Mouse (Mus musculus) G1E (cell line): Measurements from ENCODE around the gene Ap5s1. TPM values are rescaled to one million over a fixed set of nuclear protein-coding genes. Genes with fewer than 3 reads are reported as not detected.

Source experiments
- ATAC-seq: 2 replicates; pipeline ENCODE4 v1.8.0; 2016; ENCODE audit warnings: mild to moderate bottlenecking; ENCODE audit not compliant: insufficient number of reproducible peaks, poor library complexity, low FRiP score, severe bottlenecking; ENCODE audit errors: extremely low read depth
- DNase-seq: peaks from one replicate; pipeline ENCODE4 v3.0.0; 2012; ENCODE audit warnings: low spot score
- H3K27me3 ChIP-seq: 2 replicates; pipeline ENCODE4 v1.6.1; 2012; ENCODE audit warnings: mild to moderate bottlenecking, low read length, inconsistent platforms; ENCODE audit not compliant: insufficient read depth
- H3K36me3 ChIP-seq: replicated peaks from 2 replicates; pipeline ENCODE3; 2012; ENCODE audit warnings: mild to moderate bottlenecking, inconsistent platforms
- H3K4me1 ChIP-seq: 2 replicates; pipeline ENCODE4 v1.6.1; 2012; ENCODE audit warnings: low read depth, low read length, inconsistent platforms, mixed read lengths; ENCODE audit not compliant: insufficient read depth
- H3K4me3 ChIP-seq: 2 replicates; pipeline ENCODE4 v1.5.1; 2012; ENCODE audit warnings: low read depth, mild to moderate bottlenecking, inconsistent platforms, low read length, moderate library complexity, mixed read lengths
- H3K9me3 ChIP-seq: replicated peaks from 2 replicates; pipeline ENCODE4 v1.6.1; 2012; ENCODE audit warnings: inconsistent platforms
- CTCF ChIP-seq: IDR thresholded peaks from 2 replicates; pipeline ENCODE4 v1.5.1; 2012; ENCODE audit warnings: low read depth, low read length, inconsistent platforms, mixed read lengths
- GATA1 ChIP-seq: IDR thresholded peaks from 2 replicates; pipeline ENCODE4 v1.6.1; 2012; ENCODE audit warnings: borderline replicate concordance, low read length, inconsistent platforms, mixed read lengths
- GATA2 ChIP-seq: IDR thresholded peaks from 2 replicates; pipeline ENCODE4 v1.6.1; 2012; ENCODE audit warnings: low read depth, low read length, inconsistent platforms, borderline replicate concordance
- POLR2AphosphoS5 ChIP-seq: IDR thresholded peaks from 2 replicates; pipeline ENCODE4 v1.6.1; 2012; ENCODE audit warnings: low read depth, low read length, inconsistent platforms; ENCODE audit not compliant: insufficient replicate concordance
- TAL1 ChIP-seq: conservative IDR thresholded peaks from 2 replicates; pipeline ENCODE4 v1.6.1; 2012; ENCODE audit warnings: low read depth, low read length, inconsistent platforms, mixed read lengths
- polyA plus RNA-seq: library from polyadenylated mRNA; stranded (reverse); fragments of >175 nt; gene quantifications from 2 replicates; pipeline ENCODE4 v1.2.3, GENCODE M21; 2012
- total RNA-seq, 2 experiments: library from RNA; stranded (forward) in 1 of 2; stranded (reverse) in 1 of 2; fragments of 200-1000 nt in 1 of 2; fragments of >200 nt in 1 of 2; fragmentation: Nextera tagmentation in 1 of 2; gene quantifications; 2 replicates each; pipeline ENCODE4 v1.2.3; 2014 to 2017

The Ap5s1 gene
- total and polyA plus RNA-seq, 3 experiments: 5.1 to 31.3 (median 8.4) TPM

GRCm38 (mm10) chr2:131190344-131191004, 16.4 kb upstream of the Ap5s1 start:
- DNase-seq: no peak
- H3K27me3 ChIP-seq: peaks cover 12% of the 10 kb centered on the region; the same call in 1 of the 2 replicates
- no peak for ATAC-seq
- TF ChIP-seq CTCF (no peak), POLR2AphosphoS5 (no peak), GATA2 (no peak), TAL1 (no peak), GATA1 (no peak)
- H3K4me1 ChIP-seq: peaks cover 50% of the 10 kb centered on the region
- H3K9me3 ChIP-seq: no peaks in the 10 kb centered on the region
- H3K36me3 ChIP-seq: peaks cover 46% of the 10 kb centered on the region
- H3K4me3 ChIP-seq: no peak overlapping the region

- no peak for DNase-seq
These were observed 15.9 kb upstream of the Ap5s1 start for GRCm38 (mm10) chr2:131191005-131191390.

GRCm38 (mm10) chr2:131196606-131197316, 10.1 kb upstream of the Ap5s1 start:
- 0 out of 2 replicates have a peak, but pooled peaks have one; percentile 4 for ATAC-seq
- Histone ChIP-seq H3K9me3 (no peaks in the 10 kb centered on the region), H3K36me3 (peaks cover 39% of the 10 kb centered on the region), H3K4me3 (no peak overlapping the region), H3K4me1 (peaks cover 11% of the 10 kb centered on the region), H3K27me3 (peaks cover 11% of the 10 kb centered on the region)
- DNase-seq: no peak
- TF ChIP-seq TAL1 (no peak), POLR2AphosphoS5 (no peak), CTCF (no peak), GATA1 (no peak)

More at GRCm38 (mm10) chr2:131191005-131191390, 15.9 kb upstream of the Ap5s1 start:
- ATAC-seq: no peak
- Histone ChIP-seq H3K4me3 (no peak overlapping the region), H3K9me3 (no peaks in the 10 kb centered on the region), H3K4me1 (peaks cover 46% of the 10 kb centered on the region), H3K27me3 (peaks cover 9% of the 10 kb centered on the region; the same call in 1 of the 2 replicates), H3K36me3 (peaks cover 46% of the 10 kb centered on the region)
- TF ChIP-seq TAL1 (no peak), GATA2 (no peak), CTCF (no peak), POLR2AphosphoS5 (no peak), GATA1 (no peak)

DNA sequence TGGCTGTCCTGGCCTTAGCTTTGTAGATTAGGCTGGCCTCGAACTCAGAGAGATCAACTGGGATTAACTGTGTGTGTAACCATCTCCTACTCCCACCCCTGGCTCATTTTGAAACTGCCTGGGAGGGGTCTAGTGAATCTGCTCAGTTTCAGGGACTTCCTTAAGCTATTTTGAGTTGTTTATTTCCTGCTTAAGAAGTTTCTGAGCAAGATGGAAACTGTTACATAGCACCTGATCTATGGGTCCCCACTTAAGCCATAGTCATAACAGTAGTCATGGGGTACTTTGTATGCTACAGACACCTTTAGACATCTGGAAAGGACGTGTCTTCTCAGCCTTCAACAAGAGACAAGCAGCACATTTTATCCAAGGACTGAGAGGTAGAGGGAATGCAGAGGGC, 6.2 kb upstream of the Ap5s1 start:
- Histone ChIP-seq H3K27me3 (peaks cover 5% of the 10 kb centered on the region), H3K4me3 (no peak overlapping the region), H3K36me3 (peaks cover 10% of the 10 kb centered on the region), H3K4me1 (peaks cover 36% of the 10 kb centered on the region), H3K9me3 (no peaks in the 10 kb centered on the region)
- DNase-seq (no peak), ATAC-seq (no peak)
- TF ChIP-seq TAL1 (no peak), CTCF (no peak), POLR2AphosphoS5 (no peak), GATA1 (no peak), GATA2 (no peak)

- no peak for ATAC-seq
- H3K9me3 ChIP-seq: no peaks in the 10 kb centered on the region
- DNase-seq: no peak
- H3K27me3 ChIP-seq: peaks cover 5% of the 10 kb centered on the region
- TF ChIP-seq CTCF (no peak), POLR2AphosphoS5 (no peak), GATA2 (no peak)
- peaks cover 41% of the 10 kb centered on the region for H3K4me1 ChIP-seq
- H3K4me3 ChIP-seq: no peak overlapping the region
- H3K36me3 ChIP-seq: peaks cover 10% of the 10 kb centered on the region
These were observed 5.6 kb upstream of the Ap5s1 start for GRCm38 (mm10) chr2:131201262-131201661.

GRCm38 (mm10) chr2:131203816-131204409, 3.0 kb upstream of the Ap5s1 start:
- no peak overlapping the region for H3K4me3 ChIP-seq
- DNase-seq (no peak), ATAC-seq (no peak)
- H3K36me3 ChIP-seq: no peaks in the 10 kb centered on the region
- TF ChIP-seq CTCF (no peak), POLR2AphosphoS5 (no peak), GATA2 (no peak), GATA1 (no peak), TAL1 (no peak)
- no peaks in the 10 kb centered on the region for H3K9me3 ChIP-seq
- H3K4me1 ChIP-seq: peaks cover 55% of the 10 kb centered on the region
- peaks cover 5% of the 10 kb centered on the region for H3K27me3 ChIP-seq
